Mouse (Mus musculus): ENCODE data around the gene Cdh6.

Gene Cdh6

GRCm38 (mm10) chr15:13067429-13068212, 105.9 kb downstream of the Cdh6 start:
- no peak for ATAC-seq (ENCODE audit: insufficient number of reproducible peaks, low FRiP score, low TSS enrichment)

GRCm38 (mm10) chr15:13066765-13067164, 106.7 kb downstream of the Cdh6 start:
- no peak for ATAC-seq (ENCODE audit: insufficient number of reproducible peaks, low FRiP score, low TSS enrichment)

GRCm38 (mm10) chr15:13063633-13064032, 109.8 kb downstream of the Cdh6 start:
- no peak for ATAC-seq (ENCODE audit: insufficient number of reproducible peaks, low FRiP score, low TSS enrichment)

DNA sequence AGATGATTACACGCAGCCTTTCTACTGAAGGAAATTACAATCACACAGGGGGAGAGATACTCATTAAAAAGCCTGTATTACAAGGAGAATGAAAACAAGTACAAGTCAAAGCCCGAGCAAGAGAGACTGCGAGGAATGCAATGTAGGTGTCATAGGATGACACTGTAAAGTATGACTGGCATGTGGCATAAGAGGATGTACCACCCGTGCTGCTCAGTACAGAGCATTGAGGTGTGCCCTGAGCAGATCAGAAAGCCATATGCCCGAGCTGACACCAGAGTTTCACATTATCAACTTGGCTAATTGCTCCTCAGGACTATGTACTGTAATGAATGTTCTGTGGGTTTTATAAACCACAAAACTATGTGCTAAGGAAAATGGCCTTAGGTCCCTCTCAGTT, 115.7 kb downstream of the Cdh6 start:
- no peak for ATAC-seq (ENCODE audit: insufficient number of reproducible peaks, low FRiP score, low TSS enrichment)

DNA sequence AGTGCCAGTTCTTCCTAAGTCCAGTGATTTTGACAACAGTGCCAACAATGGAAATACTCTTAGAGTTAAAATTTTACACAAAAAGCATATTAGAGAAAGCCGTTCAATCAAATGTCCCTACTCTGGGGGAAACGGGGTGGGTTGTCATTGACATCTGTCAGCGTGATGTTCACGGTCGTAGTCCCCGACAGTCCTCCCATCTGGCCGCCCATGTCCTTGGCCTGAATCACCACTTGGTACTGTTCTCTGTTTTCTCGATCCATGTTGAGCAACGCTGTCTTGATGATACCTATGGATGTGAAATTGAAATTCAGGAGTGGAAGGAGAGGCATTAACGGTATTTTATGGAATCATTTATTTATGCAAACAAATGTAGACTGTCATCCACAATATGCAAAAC, 116.2 kb downstream of the Cdh6 start:
- no peak for ATAC-seq (ENCODE audit: insufficient number of reproducible peaks, low FRiP score, low TSS enrichment)

DNA sequence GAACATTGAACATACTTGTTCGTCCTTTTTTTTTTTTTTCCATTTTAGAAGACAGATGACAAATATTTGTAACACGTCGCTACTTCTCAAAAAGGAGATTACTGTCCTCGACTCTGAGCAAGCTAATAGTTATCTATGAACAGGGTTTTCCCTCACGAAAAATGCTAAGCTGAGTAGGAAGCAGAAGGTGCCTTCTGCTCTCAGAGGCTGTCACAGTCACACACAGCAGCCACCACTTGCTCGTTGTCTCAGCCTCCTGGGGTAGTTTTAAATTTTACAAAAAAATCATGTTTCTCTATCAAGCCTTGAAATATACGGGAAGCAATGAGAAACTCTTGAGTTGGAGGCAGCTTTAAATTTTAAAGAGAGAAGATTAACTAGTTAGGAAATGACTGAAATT, 125.6 kb downstream of the Cdh6 start:
- ATAC-seq (ENCODE audit: insufficient number of reproducible peaks, low FRiP score, low TSS enrichment): no peak

DNA sequence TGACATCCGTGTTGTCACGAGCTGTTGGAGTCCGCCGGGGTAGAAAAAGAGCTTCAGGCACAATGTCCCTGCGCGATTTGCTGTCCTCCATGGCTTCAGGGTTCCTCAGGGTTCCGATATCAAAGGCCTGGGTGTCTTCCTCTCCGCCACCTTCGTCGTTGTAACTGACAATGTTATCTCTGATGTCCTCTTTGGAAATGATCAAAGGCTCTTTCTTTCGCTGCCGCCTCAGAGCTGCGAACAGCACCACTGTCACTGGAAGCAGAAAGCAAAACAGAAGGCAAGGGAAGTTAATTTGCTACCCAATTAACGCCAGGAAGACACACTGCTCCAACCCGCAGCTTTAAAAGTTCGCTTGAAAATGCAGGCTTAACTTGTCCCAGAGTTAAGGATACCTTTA, 139.0 kb downstream of the Cdh6 start:
- no peak for ATAC-seq (ENCODE audit: insufficient number of reproducible peaks, low FRiP score, low TSS enrichment)

GRCm38 (mm10) chr15:13030641-13031040, 142.8 kb downstream of the Cdh6 start:
- no peak for ATAC-seq (ENCODE audit: insufficient number of reproducible peaks, low FRiP score, low TSS enrichment)

DNA sequence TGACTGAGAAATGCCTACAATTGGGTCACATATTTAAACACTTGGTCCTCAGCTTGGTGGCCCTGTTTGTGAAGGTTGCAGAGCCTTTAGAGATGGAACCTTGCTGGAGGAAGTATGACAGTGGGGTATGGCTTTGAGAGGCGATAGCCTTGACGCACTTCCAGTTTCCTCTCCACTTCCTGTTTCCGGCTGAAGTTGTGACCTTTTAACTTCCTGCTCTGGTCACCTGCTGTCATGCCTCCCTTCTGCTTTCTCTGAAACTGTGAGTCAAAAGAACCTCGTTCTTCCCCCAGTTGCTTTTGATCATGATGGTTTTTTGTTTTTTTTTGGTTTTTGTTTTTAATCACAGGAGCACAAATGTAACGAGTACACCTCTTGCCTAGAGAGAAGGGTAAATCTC, 146.0 kb downstream of the Cdh6 start:
- no peak for ATAC-seq (ENCODE audit: insufficient number of reproducible peaks, low FRiP score, low TSS enrichment)

DNA sequence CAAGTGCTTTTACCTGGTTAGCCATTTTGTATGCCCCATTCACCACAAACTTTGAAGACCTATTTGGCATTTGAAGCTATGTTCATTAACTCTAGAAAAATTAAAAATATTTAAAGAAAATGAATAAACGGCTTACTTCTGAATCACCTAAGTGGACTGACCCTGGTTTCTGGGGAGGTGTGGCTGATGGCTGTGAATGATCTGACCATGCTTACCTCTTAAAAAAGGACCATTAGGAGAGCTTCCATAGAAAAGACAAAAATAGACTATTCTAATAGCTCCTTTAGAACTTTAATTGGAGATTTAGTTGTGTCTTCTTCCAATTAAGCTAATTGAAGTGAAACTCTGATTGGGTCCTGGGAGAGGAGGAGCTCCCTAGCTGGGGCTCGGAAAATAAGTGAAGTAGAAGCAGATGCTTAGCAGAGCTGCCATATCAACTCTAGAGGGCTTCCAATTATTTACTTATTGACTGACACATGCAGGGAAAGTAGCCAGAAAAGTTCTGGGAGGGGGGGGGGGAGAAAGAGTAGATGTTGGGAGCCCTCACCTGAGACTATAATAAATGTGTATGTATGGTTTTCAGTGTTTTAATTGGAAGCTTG, 156.6 kb downstream of the Cdh6 start:
- no peak for ATAC-seq (ENCODE audit: insufficient number of reproducible peaks, low FRiP score, low TSS enrichment)

- no peak for ATAC-seq (ENCODE audit: insufficient number of reproducible peaks, low FRiP score, low TSS enrichment)
These were observed 164.7 kb downstream of the Cdh6 start for GRCm38 (mm10) chr15:13008803-13009202.

GRCm38 (mm10) chr15:13005934-13006333, 167.5 kb downstream of the Cdh6 start:
- no peak for ATAC-seq (ENCODE audit: insufficient number of reproducible peaks, low FRiP score, low TSS enrichment)

GRCm38 (mm10) chr15:13001549-13001948, 171.9 kb downstream of the Cdh6 start:
- no peak for ATAC-seq (ENCODE audit: insufficient number of reproducible peaks, low FRiP score, low TSS enrichment)

GRCm38 (mm10) chr15:12994563-12995359, 178.7 kb downstream of the Cdh6 start:
- ATAC-seq (ENCODE audit: insufficient number of reproducible peaks, low FRiP score, low TSS enrichment): no peak
